9 mouse cellular contexts compared by ENCODE assay signal in genomic region chr2:29747188-29747782, GRCm38 (mm10). TPM values are rescaled to one million over a fixed set of nuclear protein-coding genes. Genes with fewer than 3 reads are reported as not detected.
DNase-seq lines count a peak whose midpoint lies in the region; ATAC-seq and TF ChIP-seq lines count a peak whose summit lies in the region.
"Had no signal": no experiment of that assay in that cellular context is flagged by ENCODE, and none has a peak within 500 bp of the region (broad histone marks: within the 10 kb centered on the region; RNA-seq: fewer than 3 reads in every experiment).

No protein-coding gene starts in this region.

- H3K27ac ChIP-seq in heart, embryonic 12.5 days (ENCODE audit: poor library complexity, severe bottlenecking) = no peak overlapping the region
- no peak overlapping the region for H3K27ac ChIP-seq in bone marrow macrophage, adult 2 months (ENCODE audit: insufficient read depth, low read depth, low read length)
- H3K27ac ChIP-seq in forebrain, embryonic 16.5 days (ENCODE audit: low read length) = no peak overlapping the region
- H3K27ac ChIP-seq in liver, embryonic 15.5 days (replicated peaks) = no peak overlapping the region

- peaks cover 23% of the 10 kb centered on the region for H3K4me1 ChIP-seq in heart, embryonic 12.5 days (replicated peaks)
- H3K4me1 ChIP-seq in bone marrow macrophage, adult 2 months (ENCODE audit: control insufficient read depth, insufficient read depth, low read length) = peaks cover 3% of the 10 kb centered on the region; the same call in 1 of the 2 replicates
- peaks cover 10% of the 10 kb centered on the region for H3K4me1 ChIP-seq in forebrain, embryonic 16.5 days (replicated peaks; ENCODE audit: control insufficient read depth, insufficient read depth, low read length)
- no peaks in the 10 kb centered on the region for H3K4me1 ChIP-seq in liver, embryonic 15.5 days (replicated peaks)

- H3K36me3 ChIP-seq in heart, embryonic 12.5 days = no peaks in the 10 kb centered on the region
- no peaks in the 10 kb centered on the region for H3K36me3 ChIP-seq in forebrain, embryonic 16.5 days (ENCODE audit: control insufficient read depth, insufficient read depth)
- H3K36me3 ChIP-seq in liver, embryonic 15.5 days (replicated peaks) = no peaks in the 10 kb centered on the region

- H3K4me2 ChIP-seq in heart, embryonic 12.5 days = peak overlapping the region; percentile 87
- peak overlapping the region; percentile 59 for H3K4me2 ChIP-seq in forebrain, embryonic 16.5 days (ENCODE audit: low read length)
- H3K4me2 ChIP-seq in liver, embryonic 15.5 days = peak overlapping the region; percentile 41

- TF ChIP-seq POLR2A in bone marrow macrophage, adult 2 months (IDR thresholded peaks at IDR 0.05; ENCODE audit: borderline replicate concordance, low read depth, low read length) = no peak

- peak overlapping the region; percentile 75 for H3K9ac ChIP-seq in heart, embryonic 12.5 days
- H3K9ac ChIP-seq in forebrain, embryonic 16.5 days (replicated peaks; ENCODE audit: low read depth, low read length) = peak overlapping the region; percentile 53
- H3K9ac ChIP-seq in liver, embryonic 15.5 days = no peak overlapping the region

- H3K27me3 ChIP-seq in heart, embryonic 12.5 days (replicated peaks) = peaks cover 70% of the 10 kb centered on the region
- H3K27me3 ChIP-seq in forebrain, embryonic 16.5 days (replicated peaks; ENCODE audit: control insufficient read depth, insufficient read depth, low read length) = peaks cover 43% of the 10 kb centered on the region
- H3K27me3 ChIP-seq in liver, embryonic 15.5 days = peaks cover 74% of the 10 kb centered on the region

- H3K9me3 ChIP-seq in heart, embryonic 12.5 days (replicated peaks) = no peaks in the 10 kb centered on the region
- H3K9me3 ChIP-seq in forebrain, embryonic 16.5 days (ENCODE audit: control insufficient read depth, low read length) = no peaks in the 10 kb centered on the region
- H3K9me3 ChIP-seq in liver, embryonic 15.5 days (replicated peaks) = no peaks in the 10 kb centered on the region

- ATAC-seq in heart, embryonic 12.5 days (ENCODE audit: insufficient number of reproducible peaks, low FRiP score) = peak; percentile 46
- ATAC-seq in forebrain, embryonic 16.5 days = no peak
- no peak for ATAC-seq in liver, embryonic 15.5 days (ENCODE audit: insufficient read depth)

- TF ChIP-seq CTCF in bone marrow macrophage, adult 2 months (IDR thresholded peaks at IDR 0.05; ENCODE audit: low read depth, low read length) = no peak

- no peak for DNase-seq in heart, postnatal 4 days
- no peak for DNase-seq in thymus, postnatal 10 days (ENCODE audit: low spot score in 2 of 2)
- no peak for DNase-seq in urinary bladder, postnatal 36 days (ENCODE audit: low spot score in 2 of 2)
- no peak for DNase-seq in lung, postnatal 4 days

- H3K4me3 ChIP-seq in heart, embryonic 12.5 days = peak overlapping the region; percentile 51
- peak overlapping the region; percentile 23 for H3K4me3 ChIP-seq in bone marrow macrophage, adult 2 months (ENCODE audit: insufficient read depth, low read length)
- H3K4me3 ChIP-seq in forebrain, embryonic 16.5 days (replicated peaks; ENCODE audit: low read length) = peak overlapping the region; percentile 37
- no peak overlapping the region for H3K4me3 ChIP-seq in liver, embryonic 15.5 days (replicated peaks)

- 2% methylated on average over 50 of the region's 50 CpGs for WGBS in heart, embryonic 12.5 days
- 2% methylated on average over 39 of the region's 50 CpGs for WGBS in forebrain, embryonic 16.5 days
- 6% methylated on average over 50 of the region's 50 CpGs for WGBS in liver, embryonic 15.5 days (ENCODE audit: insufficient replicate concordance)

RNA-seq across cellular contexts. Expression of gene Gm13420, which starts 4.2 kb away (rescaled TPM):
- polyA plus RNA-seq in heart, embryonic 12.5 days (2016; fragmentation: Nextera tagmentation; extraction: Ambion mirVana) = not detected in 2 replicates
- total RNA-seq in heart, postnatal 4 days (2021) = not detected
- polyA plus RNA-seq in bone marrow macrophage, adult 2 months (2012; ENCODE audit: insufficient read depth, insufficient read length, missing spikeins) = not detected in 2 replicates
- polyA plus RNA-seq in forebrain, embryonic 16.5 days (2015; fragmentation: Nextera tagmentation; extraction: Ambion mirVana) = 0.22 TPM in 1 of 2 replicates, not detected in the other
- 0.41 and 0.44 TPM in 2 replicates for polyA plus RNA-seq in liver, embryonic 15.5 days (2015; fragmentation: Nextera tagmentation; extraction: Ambion mirVana)
- total RNA-seq: MEL had no signal

RNA-seq across cellular contexts. Expression of gene Gm13547, which starts 11.8 kb away (rescaled TPM):
- polyA plus RNA-seq in heart, embryonic 12.5 days (2016; fragmentation: Nextera tagmentation; extraction: Ambion mirVana) = 0.44 TPM in 1 of 2 replicates, not detected in the other
- total RNA-seq in heart, postnatal 4 days (2021) = not detected
- polyA plus RNA-seq in bone marrow macrophage, adult 2 months (2012; ENCODE audit: insufficient read depth, insufficient read length, missing spikeins) = 1.1 TPM in 1 of 2 replicates, not detected in the other
- 0.42 TPM in 1 of 2 replicates, not detected in the other for polyA plus RNA-seq in forebrain, embryonic 16.5 days (2015; fragmentation: Nextera tagmentation; extraction: Ambion mirVana)
- not detected in 2 replicates for polyA plus RNA-seq in liver, embryonic 15.5 days (2015; fragmentation: Nextera tagmentation; extraction: Ambion mirVana)
- total RNA-seq: MEL had no signal

RNA-seq across cellular contexts. Expression of gene Coq4, which starts 40.0 kb away (rescaled TPM):
- polyA plus RNA-seq in heart, embryonic 12.5 days (2016; fragmentation: Nextera tagmentation; extraction: Ambion mirVana) = 21.8 and 23.8 TPM in 2 replicates
- 10 to 100 TPM; 14.6 to 14.7 TPM for total RNA-seq in heart, postnatal 4 days (2021)
- polyA plus RNA-seq in bone marrow macrophage, adult 2 months (2012; ENCODE audit: insufficient read depth, insufficient read length, missing spikeins) = 7.2 and 7.7 TPM in 2 replicates
- 29.8 and 35.9 TPM in 2 replicates for polyA plus RNA-seq in forebrain, embryonic 16.5 days (2015; fragmentation: Nextera tagmentation; extraction: Ambion mirVana)
- polyA plus RNA-seq in liver, embryonic 15.5 days (2015; fragmentation: Nextera tagmentation; extraction: Ambion mirVana) = 11.4 and 11.7 TPM in 2 replicates

RNA-seq across cellular contexts. Expression of gene Trub2, which starts 41.0 kb away (rescaled TPM):
- 25.8 and 26.6 TPM in 2 replicates for polyA plus RNA-seq in heart, embryonic 12.5 days (2016; fragmentation: Nextera tagmentation; extraction: Ambion mirVana)
- 10 to 100 TPM; 37.5 to 38.6 TPM for total RNA-seq in heart, postnatal 4 days (2021)
- polyA plus RNA-seq in bone marrow macrophage, adult 2 months (2012; ENCODE audit: insufficient read depth, insufficient read length, missing spikeins) = 18.0 and 19.0 TPM in 2 replicates
- polyA plus RNA-seq in forebrain, embryonic 16.5 days (2015; fragmentation: Nextera tagmentation; extraction: Ambion mirVana) = 36.6 and 42.4 TPM in 2 replicates
- 11.1 and 13.0 TPM in 2 replicates for polyA plus RNA-seq in liver, embryonic 15.5 days (2015; fragmentation: Nextera tagmentation; extraction: Ambion mirVana)

RNA-seq across cellular contexts. Expression of gene Slc27a4, which starts 55.1 kb away (rescaled TPM):
- 10.9 and 11.0 TPM in 2 replicates for polyA plus RNA-seq in heart, embryonic 12.5 days (2016; fragmentation: Nextera tagmentation; extraction: Ambion mirVana)
- 10 to 100 TPM; 22.3 to 23.4 TPM for total RNA-seq in heart, postnatal 4 days (2021)
- 14.0 and 15.3 TPM in 2 replicates for polyA plus RNA-seq in bone marrow macrophage, adult 2 months (2012; ENCODE audit: insufficient read depth, insufficient read length, missing spikeins)
- polyA plus RNA-seq in forebrain, embryonic 16.5 days (2015; fragmentation: Nextera tagmentation; extraction: Ambion mirVana) = 28.3 and 33.7 TPM in 2 replicates
- polyA plus RNA-seq in liver, embryonic 15.5 days (2015; fragmentation: Nextera tagmentation; extraction: Ambion mirVana) = 3.2 and 4.1 TPM in 2 replicates
